Mouse (Mus musculus): ENCODE measurements around the gene Ing3. TPM values are rescaled to one million over a fixed set of nuclear protein-coding genes. Genes with fewer than 3 reads are reported as not detected.

Gene Ing3
- polyA plus RNA-seq, 1 experiment, result 14.2 TPM

GRCm38 (mm10) chr6:22002521-22003199 lies 53.3 kb downstream of the Ing3 start:
- no peaks in the 10 kb centered on the region for H3K27me3 ChIP-seq (ENCODE audit: control insufficient read depth, insufficient read depth, low read length)
- TF ChIP-seq CTCF (IDR thresholded peaks at IDR 0.05; ENCODE audit: control insufficient read depth, insufficient read depth, insufficient replicate concordance, low read depth, low read length) (no peak), POLR2A (IDR thresholded peaks at IDR 0.05; ENCODE audit: control insufficient read depth, low read depth, low read length) (no peak)
- H3K36me3 ChIP-seq (ENCODE audit: control insufficient read depth, insufficient read depth, low read length), result no peaks in the 10 kb centered on the region
- no peak overlapping the region for H3K4me3 ChIP-seq (ENCODE audit: control insufficient read depth, low read depth, low read length)
- peak overlapping the region; percentile 77 for H3K27ac ChIP-seq (ENCODE audit: control insufficient read depth, insufficient read depth, low read depth, low read length)
- H3K4me1 ChIP-seq (ENCODE audit: control insufficient read depth, insufficient read depth, low read length), result peaks cover 5% of the 10 kb centered on the region

- H3K36me3 ChIP-seq (ENCODE audit: control insufficient read depth, insufficient read depth, low read length), result no peaks in the 10 kb centered on the region
- H3K4me1 ChIP-seq (ENCODE audit: control insufficient read depth, insufficient read depth, low read length), result peaks cover 5% of the 10 kb centered on the region
- no peak overlapping the region for H3K4me3 ChIP-seq (ENCODE audit: control insufficient read depth, low read depth, low read length)
- TF ChIP-seq POLR2A (IDR thresholded peaks at IDR 0.05; ENCODE audit: control insufficient read depth, low read depth, low read length), result no peak
- no peak for TF ChIP-seq CTCF (IDR thresholded peaks at IDR 0.05; ENCODE audit: control insufficient read depth, insufficient read depth, insufficient replicate concordance, low read depth, low read length)
- H3K27ac ChIP-seq (ENCODE audit: control insufficient read depth, insufficient read depth, low read depth, low read length), result peak overlapping the region; percentile 77
- H3K27me3 ChIP-seq (ENCODE audit: control insufficient read depth, insufficient read depth, low read length), result no peaks in the 10 kb centered on the region
Measured at GRCm38 (mm10) chr6:22003200-22003587, 53.8 kb downstream of the Ing3 start.

- no peak overlapping the region for H3K27ac ChIP-seq (ENCODE audit: control insufficient read depth, insufficient read depth, low read depth, low read length)
- TF ChIP-seq POLR2A (IDR thresholded peaks at IDR 0.05; ENCODE audit: control insufficient read depth, low read depth, low read length), result no peak
- no peak for TF ChIP-seq CTCF (IDR thresholded peaks at IDR 0.05; ENCODE audit: control insufficient read depth, insufficient read depth, insufficient replicate concordance, low read depth, low read length)
- no peaks in the 10 kb centered on the region for H3K27me3 ChIP-seq (ENCODE audit: control insufficient read depth, insufficient read depth, low read length)
- no peaks in the 10 kb centered on the region for H3K36me3 ChIP-seq (ENCODE audit: control insufficient read depth, insufficient read depth, low read length)
- H3K4me1 ChIP-seq (ENCODE audit: control insufficient read depth, insufficient read depth, low read length), result peaks cover 5% of the 10 kb centered on the region
- no peak overlapping the region for H3K4me3 ChIP-seq (ENCODE audit: control insufficient read depth, low read depth, low read length)
Measured at GRCm38 (mm10) chr6:22003959-22004543, 54.7 kb downstream of the Ing3 start.

- TF ChIP-seq CTCF (IDR thresholded peaks at IDR 0.05; ENCODE audit: control insufficient read depth, insufficient read depth, insufficient replicate concordance, low read depth, low read length) (no peak), POLR2A (IDR thresholded peaks at IDR 0.05; ENCODE audit: control insufficient read depth, low read depth, low read length) (no peak)
- H3K27ac ChIP-seq (ENCODE audit: control insufficient read depth, insufficient read depth, low read depth, low read length), result no peak overlapping the region
- no peaks in the 10 kb centered on the region for H3K27me3 ChIP-seq (ENCODE audit: control insufficient read depth, insufficient read depth, low read length)
- H3K4me1 ChIP-seq (ENCODE audit: control insufficient read depth, insufficient read depth, low read length), result no peaks in the 10 kb centered on the region
- H3K36me3 ChIP-seq (ENCODE audit: control insufficient read depth, insufficient read depth, low read length), result no peaks in the 10 kb centered on the region
- H3K4me3 ChIP-seq (ENCODE audit: control insufficient read depth, low read depth, low read length), result no peak overlapping the region
Measured at GRCm38 (mm10) chr6:22008346-22008745, 59.0 kb downstream of the Ing3 start.

- Histone ChIP-seq H3K27me3 (ENCODE audit: control insufficient read depth, insufficient read depth, low read length) (no peaks in the 10 kb centered on the region), H3K36me3 (ENCODE audit: control insufficient read depth, insufficient read depth, low read length) (no peaks in the 10 kb centered on the region), H3K4me1 (ENCODE audit: control insufficient read depth, insufficient read depth, low read length) (no peaks in the 10 kb centered on the region), H3K27ac (ENCODE audit: control insufficient read depth, insufficient read depth, low read depth, low read length) (peak overlapping the region; percentile 69), H3K4me3 (ENCODE audit: control insufficient read depth, low read depth, low read length) (no peak overlapping the region)
- TF ChIP-seq CTCF (IDR thresholded peaks at IDR 0.05; ENCODE audit: control insufficient read depth, insufficient read depth, insufficient replicate concordance, low read depth, low read length), result no peak
- no peak for TF ChIP-seq POLR2A (IDR thresholded peaks at IDR 0.05; ENCODE audit: control insufficient read depth, low read depth, low read length)
Measured at GRCm38 (mm10) chr6:22010258-22010657, 60.9 kb downstream of the Ing3 start.

GRCm38 (mm10) chr6:22010761-22011281 lies 61.5 kb downstream of the Ing3 start:
- TF ChIP-seq POLR2A (IDR thresholded peaks at IDR 0.05; ENCODE audit: control insufficient read depth, low read depth, low read length) (no peak), CTCF (IDR thresholded peaks at IDR 0.05; ENCODE audit: control insufficient read depth, insufficient read depth, insufficient replicate concordance, low read depth, low read length) (no peak)
- Histone ChIP-seq H3K27me3 (ENCODE audit: control insufficient read depth, insufficient read depth, low read length) (no peaks in the 10 kb centered on the region), H3K4me3 (ENCODE audit: control insufficient read depth, low read depth, low read length) (no peak overlapping the region), H3K4me1 (ENCODE audit: control insufficient read depth, insufficient read depth, low read length) (no peaks in the 10 kb centered on the region), H3K27ac (ENCODE audit: control insufficient read depth, insufficient read depth, low read depth, low read length) (no peak overlapping the region; the same call in 1 of the 2 replicates), H3K36me3 (ENCODE audit: control insufficient read depth, insufficient read depth, low read length) (no peaks in the 10 kb centered on the region)

DNA sequence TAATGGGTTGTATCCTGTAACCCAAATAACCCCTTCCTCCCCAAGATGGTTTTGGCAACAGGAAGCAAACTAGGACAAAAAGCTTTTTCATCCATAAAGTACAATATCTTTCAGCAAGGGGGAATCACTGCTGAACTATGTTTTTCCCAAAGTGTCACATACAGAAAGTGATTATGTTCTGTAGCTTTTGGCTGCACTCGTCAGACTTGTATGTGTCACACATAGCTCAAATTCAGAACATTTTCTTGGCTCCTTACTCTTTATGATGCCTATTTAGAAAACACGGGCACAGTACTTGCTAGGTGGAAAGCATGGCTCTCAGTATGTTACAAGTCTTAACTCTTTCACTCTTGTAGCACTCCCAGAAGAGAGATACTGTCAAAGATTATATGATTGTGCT lies 62.2 kb downstream of the Ing3 start:
- no peak overlapping the region for H3K4me3 ChIP-seq (ENCODE audit: control insufficient read depth, low read depth, low read length)
- TF ChIP-seq POLR2A (IDR thresholded peaks at IDR 0.05; ENCODE audit: control insufficient read depth, low read depth, low read length), result no peak
- no peak for TF ChIP-seq CTCF (IDR thresholded peaks at IDR 0.05; ENCODE audit: control insufficient read depth, insufficient read depth, insufficient replicate concordance, low read depth, low read length)
- H3K4me1 ChIP-seq (ENCODE audit: control insufficient read depth, insufficient read depth, low read length), result no peaks in the 10 kb centered on the region
- no peak overlapping the region; the same call in 1 of the 2 replicates for H3K27ac ChIP-seq (ENCODE audit: control insufficient read depth, insufficient read depth, low read depth, low read length)
- no peaks in the 10 kb centered on the region for H3K27me3 ChIP-seq (ENCODE audit: control insufficient read depth, insufficient read depth, low read length)
- no peaks in the 10 kb centered on the region for H3K36me3 ChIP-seq (ENCODE audit: control insufficient read depth, insufficient read depth, low read length)
